Mouse (Mus musculus): Measurements from ENCODE around the gene Tmprss13. TPM values are rescaled to one million over a fixed set of nuclear protein-coding genes. Genes with fewer than 3 reads are reported as not detected.
A peak's percentile ranks its signal among the peaks of the same experiment; 100 is the strongest.

Gene Tmprss13
- polyA plus RNA-seq (2017; shearing (Covaris generic)) = 10 to 100 TPM in 1 of 3 experiments, 1 to 10 TPM in 2; 1.3 to 22.8 (median 2.5) TPM

DNA sequence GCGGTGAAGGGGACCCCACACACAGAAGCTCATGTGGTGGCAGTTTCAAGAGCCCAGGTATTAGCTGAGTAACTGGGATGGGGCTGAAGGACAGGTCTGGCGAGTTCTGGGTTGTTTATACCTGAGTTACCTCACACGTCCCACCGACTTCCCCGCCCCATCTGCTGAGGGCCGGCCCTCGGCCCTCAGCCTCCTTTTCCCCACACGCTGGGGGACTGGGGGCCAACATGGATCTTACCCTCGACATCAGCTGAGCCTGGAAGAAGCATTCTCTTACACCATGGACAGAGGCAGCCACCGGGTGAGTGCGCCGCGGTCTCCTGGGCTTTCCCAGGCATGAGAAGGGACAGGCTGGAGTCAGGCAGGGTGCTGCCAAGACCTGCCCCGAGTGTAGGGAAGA lies at the start of gene Tmprss13:
Gene Tmprss13, plus strand, starts transcription at position 246 of the 400 bp plus-strand sequence.
- no peak for ATAC-seq

DNA sequence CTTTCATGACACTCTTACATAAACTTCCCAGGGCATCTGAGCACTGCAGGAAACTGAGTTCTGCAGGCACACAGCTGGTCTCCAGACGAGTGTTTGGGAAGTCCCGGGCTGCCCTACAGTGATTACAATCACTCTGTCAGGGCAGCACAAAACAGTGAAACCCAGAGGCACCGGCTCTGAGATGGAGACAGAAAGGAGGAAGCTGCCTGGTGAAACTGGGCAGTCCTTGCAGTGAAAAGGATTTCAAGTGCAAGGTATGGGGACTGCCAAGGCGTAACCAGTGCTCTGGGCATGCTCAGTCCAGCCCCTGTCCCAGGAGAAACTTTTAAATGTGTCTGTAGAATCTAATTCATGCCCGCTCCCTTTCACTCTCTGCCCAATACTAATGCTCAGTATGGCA lies 46.7 kb upstream of the Tmprss13 start:
- ATAC-seq = no peak

DNA sequence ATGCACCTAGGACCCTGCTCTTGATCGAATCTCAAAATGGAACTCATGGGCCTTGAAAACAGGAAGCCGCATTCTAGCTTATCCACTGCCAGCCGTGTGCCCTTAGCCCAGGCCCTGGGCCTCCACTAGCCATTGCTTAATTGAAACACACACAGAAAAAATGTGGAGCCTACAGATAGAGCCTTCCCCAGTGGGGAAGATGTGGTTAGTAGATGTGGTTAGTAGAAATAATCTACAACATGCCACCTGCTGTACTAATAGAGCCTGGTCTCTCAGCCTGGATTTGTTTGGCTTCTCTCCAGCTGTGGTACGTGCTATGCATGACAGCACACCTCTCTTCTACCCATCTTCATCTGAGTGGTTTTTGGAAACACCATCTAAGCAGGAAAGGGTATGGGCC lies 44.7 kb upstream of the Tmprss13 start:
- peak; percentile 32 for ATAC-seq

DNA sequence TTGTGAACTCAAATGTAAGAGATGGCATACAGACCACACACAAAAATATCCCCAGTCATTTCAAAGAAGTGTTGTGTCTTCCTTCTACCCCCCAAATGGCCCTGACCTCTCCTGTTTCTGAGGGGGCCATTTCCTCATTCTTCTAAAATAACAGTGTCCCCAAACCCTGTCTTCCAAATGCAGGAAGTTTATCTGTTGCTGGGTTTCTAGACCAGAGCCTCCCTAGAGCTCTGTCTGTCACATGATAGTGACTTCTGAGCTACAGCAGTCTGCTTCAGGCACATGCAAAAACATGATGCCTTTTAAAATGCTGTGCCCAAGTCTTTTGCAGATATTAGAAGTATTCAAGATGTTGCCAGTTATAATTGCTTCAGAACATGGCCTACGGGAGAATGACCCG lies 44.3 kb upstream of the Tmprss13 start:
- no peak for ATAC-seq

DNA sequence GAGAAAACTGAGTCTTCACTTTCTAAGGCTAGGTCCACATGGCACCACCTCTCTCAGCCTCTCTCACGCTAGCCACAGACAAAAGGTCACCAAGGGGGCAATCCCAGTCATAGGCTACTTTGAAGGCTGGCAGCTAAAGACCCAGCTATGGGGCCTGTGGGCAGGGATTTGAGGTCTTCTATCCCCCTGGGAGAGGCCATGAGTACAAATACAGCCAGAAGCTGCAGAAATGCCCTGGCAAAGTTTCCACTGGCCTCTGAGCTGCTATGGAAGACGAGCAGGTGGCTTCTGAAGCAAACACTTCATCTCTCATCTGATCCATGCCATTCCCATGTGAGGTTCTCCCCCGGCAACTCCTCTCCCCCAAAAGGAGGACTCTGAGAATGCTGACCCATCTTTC lies 38.8 kb upstream of the Tmprss13 start:
- no peak for ATAC-seq

DNA sequence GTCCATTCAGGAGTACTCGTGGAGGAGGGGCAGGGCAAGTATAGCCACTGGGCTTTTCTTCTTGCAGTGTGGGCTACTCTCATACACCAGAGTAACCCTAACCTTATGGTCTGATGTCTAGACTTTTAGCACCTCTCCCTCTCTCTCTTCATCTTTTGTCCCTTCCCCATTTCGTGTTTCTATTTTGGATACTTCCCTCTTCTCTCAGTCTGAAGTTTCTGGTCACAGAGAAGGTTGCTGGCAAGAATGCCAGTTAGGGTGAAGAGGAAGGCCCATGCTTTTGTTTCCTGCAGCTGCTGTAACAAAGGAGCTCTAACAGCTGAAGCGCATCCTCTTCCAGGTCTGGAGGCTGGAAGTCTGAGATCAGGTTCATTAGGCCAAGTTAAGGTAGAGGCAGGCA lies 38.0 kb upstream of the Tmprss13 start:
- no peak for ATAC-seq

DNA sequence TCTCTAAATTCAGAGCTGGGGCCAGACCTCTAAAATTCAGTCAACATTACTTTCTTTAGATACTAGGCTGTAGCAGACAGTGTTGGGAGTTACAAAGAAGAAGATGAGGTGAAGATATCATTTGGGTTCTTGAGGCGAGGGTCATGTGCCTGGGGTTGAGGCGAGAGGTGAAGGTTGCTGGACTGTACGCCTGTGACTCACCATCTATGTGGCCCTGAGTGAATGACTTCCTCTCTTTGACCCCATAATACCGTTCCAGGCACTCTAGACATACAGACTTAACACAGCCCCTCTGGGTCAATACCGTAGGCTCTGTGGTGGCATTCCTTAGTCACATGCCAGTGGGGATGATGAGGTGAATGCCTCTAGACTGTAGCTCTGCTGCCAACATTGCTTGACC lies 36.4 kb upstream of the Tmprss13 start:
- no peak for ATAC-seq

DNA sequence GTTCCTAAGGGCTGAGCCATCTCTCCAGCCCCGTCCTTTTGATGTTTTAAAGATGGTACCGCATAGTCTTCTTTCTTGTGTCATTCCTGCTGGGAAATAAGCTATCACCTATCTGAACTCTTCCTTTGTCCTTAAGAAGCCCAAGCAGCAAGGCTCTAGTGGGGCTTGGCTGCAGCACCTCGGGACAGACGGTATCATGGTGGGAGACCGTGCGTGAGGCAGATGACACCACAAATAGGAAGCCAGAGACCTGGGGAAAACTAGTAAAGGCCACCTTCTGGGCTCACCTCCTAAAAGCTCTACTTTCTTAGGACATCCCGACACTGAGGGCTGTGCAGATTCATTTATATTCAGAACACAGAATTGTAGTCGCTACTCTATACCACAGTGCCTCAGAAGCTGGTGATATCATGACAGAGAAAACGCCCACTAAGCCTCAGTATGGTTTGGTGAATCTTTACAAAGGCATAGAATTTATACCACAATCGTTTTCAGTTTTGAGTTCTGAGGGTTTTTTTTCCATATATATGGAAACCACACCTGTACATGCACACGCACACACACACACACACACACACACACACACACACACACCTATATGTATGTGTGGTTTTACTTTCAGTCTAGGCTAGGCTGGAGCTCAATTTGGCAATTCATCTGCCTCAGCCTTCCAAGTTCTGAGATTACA lies 27.3 kb upstream of the Tmprss13 start:
- ATAC-seq = peak; percentile 70

DNA sequence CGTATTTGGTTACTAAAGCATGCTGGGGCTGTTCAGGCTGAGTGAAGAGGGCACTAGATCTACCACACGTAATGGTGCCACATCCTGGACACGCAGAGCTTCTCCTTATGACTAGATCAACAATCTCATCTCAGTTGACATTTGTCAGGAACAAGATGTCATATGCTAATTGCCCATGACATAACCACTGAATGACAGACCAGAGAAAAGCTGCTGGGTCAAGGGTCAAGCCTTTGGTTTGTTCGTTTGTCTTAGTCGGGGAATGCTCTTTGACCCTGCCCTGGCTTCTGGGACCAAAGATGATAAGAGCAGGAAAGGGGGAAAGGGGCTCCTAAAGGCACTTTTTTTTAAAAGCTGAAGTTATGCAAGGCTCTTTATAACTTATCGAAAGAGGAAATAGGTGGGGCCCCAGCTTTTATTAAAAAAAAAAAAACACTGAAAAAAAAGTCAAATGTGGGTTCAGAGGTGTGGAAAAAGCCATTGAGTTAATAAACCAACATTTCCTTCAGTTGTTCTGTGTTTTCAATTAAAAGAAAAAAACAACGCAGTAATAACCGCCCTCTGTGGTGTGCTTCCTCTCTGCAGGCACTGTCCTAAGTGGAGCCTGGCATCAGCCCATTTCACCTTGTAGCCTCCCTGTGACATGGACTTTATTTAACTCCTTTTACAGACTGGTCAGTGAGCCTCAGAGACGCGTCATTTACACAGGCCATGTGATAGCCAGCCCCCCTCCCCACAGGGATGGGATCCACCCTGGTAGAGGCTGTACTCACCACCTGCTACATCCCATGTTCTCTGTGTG lies 24.5 kb upstream of the Tmprss13 start:
- ATAC-seq = peak; percentile 77

DNA sequence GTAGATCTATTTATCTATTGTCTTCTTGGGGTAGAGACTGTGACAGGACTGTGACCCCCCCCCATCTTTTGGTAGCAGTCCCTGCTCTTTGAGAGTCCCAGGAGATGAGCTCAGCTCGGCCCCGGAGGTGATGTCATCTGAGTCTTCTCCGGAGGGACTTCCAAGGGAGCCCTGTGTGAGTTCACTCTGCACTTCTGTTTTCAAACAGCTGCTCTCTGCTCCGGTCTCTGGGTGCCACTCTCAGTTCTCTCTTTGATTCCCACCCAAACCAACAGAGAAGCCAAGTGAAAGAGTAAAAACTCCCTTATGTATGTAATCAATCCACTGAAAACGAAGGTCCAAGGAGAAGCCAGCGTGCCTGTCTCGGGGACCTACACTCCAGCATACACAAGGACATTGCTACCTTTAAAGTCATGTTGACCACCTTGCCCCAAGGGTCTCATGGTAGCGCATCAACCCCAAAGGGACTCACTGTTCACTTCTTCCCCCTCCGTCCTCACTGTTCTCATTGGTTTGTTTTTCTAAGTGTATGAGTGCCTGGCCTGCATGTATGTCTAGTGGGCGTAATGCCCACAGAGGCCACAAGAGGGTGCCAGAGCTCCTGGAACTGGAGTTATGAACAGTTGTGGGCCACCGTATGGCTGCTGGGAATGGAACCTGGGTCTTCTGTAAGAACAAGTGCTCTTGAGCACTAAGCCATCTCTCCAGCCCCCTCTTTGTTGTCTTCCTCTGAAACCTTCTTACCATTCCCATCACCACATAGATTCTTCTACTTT lies 19.5 kb upstream of the Tmprss13 start:
- no peak for ATAC-seq

DNA sequence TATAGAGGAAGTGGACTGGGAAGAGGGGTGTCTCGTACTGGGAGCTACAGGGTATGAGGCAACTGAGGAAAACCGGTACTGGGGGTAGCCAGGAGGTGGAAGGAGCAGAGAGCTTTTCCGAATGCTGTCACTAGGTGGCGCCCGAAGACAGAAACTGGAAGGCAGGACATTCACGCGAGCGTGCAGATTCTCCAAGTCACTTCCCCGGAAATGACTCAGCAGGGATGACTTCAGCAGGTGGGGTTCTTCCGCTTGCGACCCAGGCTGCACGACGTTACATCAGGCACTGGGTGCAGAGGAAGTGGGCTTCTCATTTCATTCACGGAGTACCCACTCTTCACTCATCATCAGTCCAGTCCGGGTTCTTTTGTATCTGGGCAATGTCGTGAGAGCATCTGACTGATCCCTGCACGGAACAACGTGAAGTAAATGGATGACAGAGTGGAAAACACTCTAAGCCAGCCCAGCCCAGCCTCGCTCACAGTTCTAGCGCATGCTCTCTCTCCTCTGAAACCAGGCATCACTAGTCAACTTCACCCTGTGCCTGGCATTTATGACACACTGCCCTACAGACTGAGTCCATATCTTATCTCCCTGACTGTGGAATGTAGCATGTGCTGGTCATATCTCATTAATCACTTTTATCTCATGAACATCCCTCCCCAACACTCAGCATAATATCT lies 18.3 kb upstream of the Tmprss13 start:
- peak; percentile 96 for ATAC-seq

DNA sequence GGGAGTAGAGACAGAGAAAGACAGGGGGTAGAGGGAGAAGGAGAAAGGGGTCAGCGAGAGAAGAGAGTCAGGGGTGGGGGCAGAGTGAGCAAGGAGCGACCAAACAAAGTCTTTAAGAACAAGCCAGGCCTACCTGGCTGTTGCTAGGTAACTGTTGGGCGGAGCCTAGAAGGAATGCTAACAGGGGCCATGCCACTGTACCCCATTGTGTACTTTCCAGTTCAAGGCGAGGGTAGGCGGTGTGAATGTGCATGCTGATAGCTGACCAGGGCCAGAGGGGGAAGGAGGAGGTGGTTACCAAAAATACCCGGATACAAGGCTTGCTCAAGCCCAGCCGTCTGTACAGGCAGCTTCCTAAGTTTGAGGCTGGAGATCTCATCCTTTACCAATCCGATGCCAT lies 17.1 kb upstream of the Tmprss13 start:
- no peak for ATAC-seq

DNA sequence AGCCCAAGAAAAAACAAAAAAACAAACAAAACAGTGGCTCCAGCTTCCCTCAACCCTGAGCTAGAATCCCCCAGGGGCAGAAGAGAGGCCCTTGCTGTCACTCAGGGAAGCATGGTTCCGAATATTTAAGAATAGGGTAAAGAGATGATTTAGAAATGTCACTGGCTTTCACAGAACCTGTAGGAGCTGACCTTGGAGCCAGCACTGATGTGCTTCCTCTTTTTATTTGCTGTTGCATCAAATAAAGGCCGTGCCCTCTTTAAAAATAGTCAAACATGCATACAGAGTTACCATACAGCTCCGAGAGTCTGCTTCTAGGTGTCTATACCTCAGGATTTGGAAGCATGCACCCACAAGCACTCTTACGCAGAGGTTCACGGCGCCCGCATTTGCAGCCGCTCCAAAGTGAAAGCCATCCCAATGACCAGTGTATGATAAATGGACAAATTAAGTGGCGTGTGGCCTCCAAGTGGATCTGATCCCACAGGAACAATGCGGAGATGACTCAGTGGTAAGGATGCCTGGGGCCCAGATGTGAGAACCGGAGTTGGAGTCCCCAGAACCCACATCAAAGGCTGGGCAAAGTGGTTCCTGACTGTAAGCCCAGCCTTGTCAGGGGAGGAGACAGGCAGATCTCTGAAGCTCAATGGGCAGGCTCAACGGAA lies 12.0 kb upstream of the Tmprss13 start:
- ATAC-seq = no peak

DNA sequence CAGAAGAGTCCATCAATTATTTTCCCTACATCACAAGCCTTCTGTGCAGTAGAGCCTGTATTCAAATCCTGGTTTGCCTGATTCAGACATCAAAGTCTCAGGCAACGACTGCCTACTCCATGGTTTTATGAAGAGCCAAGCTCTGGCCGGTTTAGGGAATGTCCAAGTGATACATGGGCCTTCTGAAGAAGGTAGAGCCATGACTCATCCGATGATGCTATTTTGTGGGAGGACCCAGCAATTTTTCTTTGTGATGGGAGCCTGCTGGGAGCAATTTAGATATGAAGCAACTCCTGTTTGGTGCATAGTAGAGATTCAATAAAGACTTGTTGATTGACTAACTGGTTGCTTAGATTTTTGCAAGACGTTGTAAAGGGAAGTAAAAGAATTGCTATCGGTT lies 10.4 kb upstream of the Tmprss13 start:
- no peak for ATAC-seq

DNA sequence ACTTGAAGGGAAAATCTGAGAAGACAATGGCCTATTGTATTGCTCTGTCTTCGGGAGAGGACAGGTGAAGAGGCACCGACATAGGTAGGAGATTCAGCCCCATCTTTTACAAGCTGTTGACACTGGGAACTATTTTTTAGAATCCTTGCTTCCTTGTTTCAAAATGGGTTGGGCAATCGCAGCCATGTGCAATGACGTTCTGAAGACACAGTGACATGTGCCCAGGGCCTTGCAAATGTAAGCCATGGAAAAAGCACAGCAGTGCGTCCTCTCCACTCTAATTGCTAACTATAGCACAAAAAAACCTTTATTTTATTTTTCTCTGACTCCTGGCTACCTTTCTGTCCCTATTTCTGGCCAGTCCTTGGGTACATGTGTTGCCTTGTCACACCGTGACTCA lies 7.0 kb upstream of the Tmprss13 start:
- no peak for ATAC-seq

DNA sequence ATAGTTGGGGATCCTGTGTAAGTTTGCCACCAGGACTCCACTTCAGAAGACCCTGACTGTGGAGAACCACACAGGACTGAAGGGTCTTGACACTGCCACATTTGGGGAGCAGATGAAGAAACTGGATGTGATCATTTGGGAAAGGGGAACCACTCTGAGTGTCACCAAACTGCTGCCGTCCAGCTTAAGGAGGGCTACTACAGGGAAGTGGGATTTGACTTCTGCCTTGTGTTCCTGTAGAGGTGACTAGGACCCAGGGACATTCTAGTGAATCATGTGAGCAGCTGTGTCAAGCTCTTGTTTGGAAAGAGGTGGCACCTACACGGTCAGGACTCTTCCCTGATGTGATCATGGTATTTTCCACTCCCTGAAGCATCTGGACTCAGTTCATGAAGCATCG lies 5.0 kb upstream of the Tmprss13 start:
- ATAC-seq = no peak

DNA sequence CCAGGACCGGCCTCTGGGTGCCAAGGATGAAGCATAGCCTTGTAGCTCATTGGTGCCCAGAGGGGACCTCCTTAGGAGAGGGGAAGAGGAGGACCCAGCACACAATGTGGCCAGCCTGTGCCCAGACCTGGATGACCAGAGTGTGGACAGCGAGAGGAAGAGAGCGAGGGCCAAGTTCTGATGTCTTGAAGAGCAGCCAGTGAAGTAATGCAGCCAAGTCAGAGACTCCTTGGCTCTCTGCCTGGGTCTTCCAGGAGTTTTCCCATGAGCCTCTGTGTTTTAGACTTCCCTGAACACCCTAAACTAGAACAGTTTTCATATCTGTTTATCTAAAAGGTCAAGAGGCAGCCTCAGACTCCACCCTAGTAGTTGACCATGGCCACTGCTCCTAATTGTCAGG lies 1.3 kb upstream of the Tmprss13 start:
- ATAC-seq = no peak

DNA sequence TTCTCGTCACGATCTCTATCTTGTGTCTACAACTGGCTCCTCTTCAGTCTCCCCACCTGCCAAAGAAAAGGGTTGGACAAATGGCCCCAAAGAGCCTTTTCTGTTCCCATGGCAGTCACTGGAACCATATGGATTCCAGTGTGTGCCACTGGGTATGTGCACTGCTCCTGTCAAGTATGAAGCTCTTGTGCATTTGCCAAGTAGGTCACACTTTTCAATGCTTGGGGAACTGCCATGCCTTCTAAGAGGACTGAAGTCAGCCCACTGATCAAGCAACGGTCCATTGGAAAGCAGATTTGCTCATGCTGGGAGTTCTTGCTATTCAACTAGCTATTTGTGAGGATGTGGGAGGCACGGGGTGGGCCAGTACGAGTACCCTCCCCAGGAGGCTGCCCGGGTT lies 2.6 kb downstream of the Tmprss13 start:
- no peak for ATAC-seq

DNA sequence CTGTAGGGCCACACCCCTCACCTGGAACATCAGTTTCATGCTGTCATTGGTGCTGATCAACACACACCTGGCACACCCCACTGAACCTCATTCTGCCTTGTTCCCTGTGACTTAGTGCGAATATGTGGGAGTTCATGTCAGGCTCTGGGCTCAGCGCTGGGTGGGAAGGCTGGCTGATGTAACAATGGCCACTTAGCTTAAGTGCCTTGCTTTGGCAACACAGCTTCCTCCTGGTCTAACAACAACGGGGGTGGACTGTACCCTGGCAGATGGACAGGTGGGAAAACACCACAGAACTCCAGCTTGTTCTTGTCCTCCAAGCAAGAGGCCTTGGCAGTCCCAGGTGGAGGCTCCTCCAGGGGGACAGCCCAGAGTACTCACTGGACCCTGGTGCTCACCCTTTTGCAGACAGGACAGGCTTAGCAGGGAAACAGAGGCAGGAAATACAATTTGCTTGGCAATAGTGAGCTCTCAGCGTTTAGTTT lies 3.1 kb downstream of the Tmprss13 start:
- no peak for ATAC-seq

DNA sequence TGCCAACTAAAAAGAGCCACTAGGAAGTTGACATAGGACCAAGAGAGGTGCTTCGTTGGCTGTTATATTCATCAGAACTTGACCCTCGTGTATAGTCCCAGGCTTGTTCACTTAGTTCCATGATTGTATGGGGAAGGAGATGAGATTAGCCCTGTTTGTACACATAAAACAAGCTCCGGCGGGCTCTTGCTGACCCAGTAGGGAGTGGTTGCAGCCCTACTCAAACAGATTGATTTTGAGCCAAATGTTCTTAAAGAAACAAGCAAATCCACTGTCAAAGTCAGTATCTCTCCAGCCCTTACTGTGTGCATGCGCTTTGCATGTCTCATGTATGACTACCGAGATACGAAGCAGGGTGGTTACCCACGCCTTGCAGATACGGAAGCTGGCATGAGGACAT lies 7.5 kb downstream of the Tmprss13 start:
- no peak for ATAC-seq

DNA sequence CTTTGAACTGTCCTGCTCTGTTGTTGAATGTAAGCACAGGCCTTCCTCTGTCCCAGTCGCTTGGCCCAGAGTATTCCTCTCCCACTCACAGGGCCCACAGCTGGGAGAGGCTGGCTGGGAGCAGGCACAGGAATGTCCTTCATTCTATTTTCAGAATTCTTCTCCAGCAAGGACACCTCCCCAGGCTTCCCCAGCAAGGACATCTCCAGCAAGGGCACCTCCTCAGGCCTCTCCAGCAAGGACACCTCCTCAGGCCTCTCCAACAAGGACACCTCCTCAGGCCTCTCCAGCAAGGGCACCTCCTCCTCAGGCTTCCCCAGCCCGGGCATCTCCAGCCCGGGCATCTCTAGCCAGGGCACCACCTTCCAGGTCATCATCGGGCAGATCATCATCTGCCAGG lies 9.4 kb downstream of the Tmprss13 start:
- no peak for ATAC-seq

DNA sequence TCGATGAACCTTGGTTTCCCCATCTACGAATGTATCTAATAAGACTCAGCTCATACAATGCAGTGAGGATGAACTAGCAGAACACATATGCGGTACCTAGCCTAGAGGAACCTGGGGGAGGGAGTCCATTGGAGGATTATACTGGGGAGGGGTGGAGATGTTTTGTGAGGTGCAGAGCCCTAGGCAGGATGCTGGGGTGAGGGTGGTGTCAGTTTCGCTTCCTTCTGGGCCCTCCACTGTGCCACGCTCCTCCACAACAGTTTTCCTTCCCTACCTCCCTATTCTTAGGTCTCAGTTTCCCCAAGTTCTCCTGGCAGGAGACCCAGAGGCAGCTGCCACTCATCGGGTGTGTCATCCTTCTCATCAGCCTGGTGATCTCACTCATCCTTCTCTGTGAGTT lies 10.7 kb downstream of the Tmprss13 start:
- peak; percentile 56 for ATAC-seq
